Mouse (Mus musculus): ENCODE results near the gene AI467606.

GRCm38 (mm10) chr7:127088901-127089845, 2.0 kb upstream of the AI467606 start:
- TF ChIP-seq CTCF (IDR thresholded peaks at IDR 0.05; ENCODE audit: low read depth), result no peak
- TF ChIP-seq EP300 (IDR thresholded peaks at IDR 0.05; ENCODE audit: low read depth), result 0 out of 2 replicates have a peak, but pooled peaks have one; percentile 11

All from liver, postnatal 0 days (tissue).